Mouse (Mus musculus): ENCODE data around the gene Cacna1c.

DNA sequence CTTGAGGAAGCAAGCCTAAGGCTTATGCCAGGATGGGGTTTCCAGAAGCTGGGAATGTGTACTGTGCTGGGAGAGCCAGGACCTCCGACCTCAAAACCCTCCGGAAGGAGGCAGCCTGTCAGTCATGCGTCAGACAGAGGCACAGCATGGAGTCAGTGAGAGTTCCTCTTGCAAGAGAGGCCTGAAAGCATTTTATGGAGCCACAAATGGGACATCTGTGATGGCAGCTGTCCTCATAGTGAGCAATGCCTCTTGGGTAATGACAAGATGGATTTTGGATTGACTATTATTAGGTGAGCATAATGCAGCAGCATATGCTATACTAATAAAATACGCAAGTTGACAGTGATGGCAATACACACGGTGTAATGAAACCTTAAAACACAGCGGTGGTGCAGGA, 515.4 kb downstream of the Cacna1c start:
- TF ChIP-seq CTCF (IDR thresholded peaks at IDR 0.05; ENCODE audit: low read depth, low read length) (no peak), POLR2A (IDR thresholded peaks at IDR 0.05; ENCODE audit: insufficient read depth, low read length) (no peak), EP300 (IDR thresholded peaks at IDR 0.05; ENCODE audit: insufficient read depth, low read depth, low read length) (no peak)

Data from ES-Bruce4 (cell line).